12 mouse cellular contexts compared by ENCODE assay signal in the genomic region with DNA sequence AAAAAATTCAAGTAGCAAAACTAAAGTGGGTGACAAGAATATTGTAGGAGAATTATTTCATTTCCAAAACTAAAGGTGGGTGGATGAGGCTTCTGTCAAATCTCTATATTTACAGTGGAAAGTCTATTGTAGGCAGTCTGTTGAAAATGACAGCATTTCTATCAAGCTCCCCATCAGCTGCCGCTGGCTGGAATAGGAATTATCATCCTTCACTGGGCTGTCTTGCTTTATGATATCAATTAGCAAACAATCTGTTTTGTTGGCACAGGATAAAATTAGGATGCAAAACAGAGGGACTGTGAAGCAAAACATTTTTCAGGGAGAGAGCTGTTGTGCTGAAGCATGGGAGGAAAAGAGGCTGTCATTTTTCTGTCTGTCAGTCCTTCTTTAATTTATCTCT.
A peak's percentile ranks its signal among the peaks of the same experiment; 100 is the strongest.
DNase-seq lines count a peak whose midpoint lies in the region; ATAC-seq and TF ChIP-seq lines count a peak whose summit lies in the region.
"Had no signal": no experiment of that assay in that cellular context is flagged by ENCODE, and none has a peak within 500 bp of the region (broad histone marks: within the 10 kb centered on the region; RNA-seq: fewer than 3 reads in every experiment).

No protein-coding gene starts in this region.

- H3K9ac ChIP-seq in forebrain, embryonic 11.5 days (ENCODE audit: low read length) = no peak overlapping the region
- H3K9ac ChIP-seq in hindbrain, postnatal 0 days (replicated peaks; ENCODE audit: low read length) = no peak overlapping the region
- no peak overlapping the region for H3K9ac ChIP-seq in midbrain, embryonic 15.5 days
- no peak overlapping the region for H3K9ac ChIP-seq in heart, adult 2 months (ENCODE audit: low read depth, low read length)
- H3K9ac ChIP-seq: liver, embryonic 13.5 days had no signal

- no peak for DNase-seq in frontal cortex, postnatal 25 days (ENCODE audit: low spot score in 2 of 2)
- DNase-seq in forebrain, embryonic 11.5 days (ENCODE audit: low spot score) = no peak
- DNase-seq in hindbrain, postnatal 0 days (ENCODE audit: low spot score) = peak; percentile 69
- no peak for DNase-seq in heart, adult 2 months
- DNase-seq in gastrocnemius, postnatal 4 days (ENCODE audit: low spot score in 2 of 2) = no peak
- DNase-seq in gastrocnemius, postnatal 10 days = no peak
- DNase-seq: heart, postnatal 36 days; kidney, postnatal 25 days; liver, embryonic 13.5 days had no signal

- intact Hi-C loops in heart, adult 2 months (cut with DNase I) = no loop called here

- peak; percentile 78 for ATAC-seq in frontal cortex, adult (ENCODE audit: low TSS enrichment)
- no peak for ATAC-seq in forebrain, embryonic 11.5 days (replicated peaks; ENCODE audit: low FRiP score)
- ATAC-seq in hindbrain, postnatal 0 days = peak; percentile 67
- ATAC-seq in midbrain, embryonic 15.5 days (replicated peaks) = peak; percentile 41; the same call in 1 of the 2 replicates

- no peak overlapping the region for H3K4me3 ChIP-seq in forebrain, embryonic 11.5 days (ENCODE audit: low read depth, low read length)
- H3K4me3 ChIP-seq in hindbrain, postnatal 0 days (ENCODE audit: low read length) = no peak overlapping the region
- no peak overlapping the region for H3K4me3 ChIP-seq in midbrain, embryonic 15.5 days
- no peak overlapping the region for H3K4me3 ChIP-seq in heart, adult 2 months
- H3K4me3 ChIP-seq: liver, embryonic 13.5 days had no signal

- TF ChIP-seq EP300 in heart, adult 2 months (IDR thresholded peaks at IDR 0.05; ENCODE audit: insufficient read depth, low read depth, low read length) = no peak

- H3K27ac ChIP-seq in forebrain, embryonic 11.5 days (ENCODE audit: low read depth, low read length) = peak overlapping the region; percentile 59
- H3K27ac ChIP-seq in hindbrain, postnatal 0 days = no peak overlapping the region
- H3K27ac ChIP-seq in midbrain, embryonic 15.5 days = peak overlapping the region; percentile 69; the same call in 1 of the 2 replicates
- no peak overlapping the region for H3K27ac ChIP-seq in heart, adult 2 months
- H3K27ac ChIP-seq: liver, embryonic 13.5 days; macrophage had no signal

- H3K9me3 ChIP-seq in forebrain, embryonic 11.5 days (ENCODE audit: control insufficient read depth, low read length) = no peaks in the 10 kb centered on the region
- H3K9me3 ChIP-seq in hindbrain, postnatal 0 days (ENCODE audit: low read length) = no peaks in the 10 kb centered on the region
- no peaks in the 10 kb centered on the region for H3K9me3 ChIP-seq in midbrain, embryonic 15.5 days
- H3K9me3 ChIP-seq: liver, embryonic 13.5 days had no signal

- no peaks in the 10 kb centered on the region for H3K27me3 ChIP-seq in forebrain, embryonic 11.5 days (ENCODE audit: control insufficient read depth, insufficient read depth, low read length)
- H3K27me3 ChIP-seq in hindbrain, postnatal 0 days (ENCODE audit: insufficient read depth, low read length) = no peaks in the 10 kb centered on the region
- H3K27me3 ChIP-seq in midbrain, embryonic 15.5 days (replicated peaks) = no peaks in the 10 kb centered on the region
- no peaks in the 10 kb centered on the region for H3K27me3 ChIP-seq in heart, adult 2 months (ENCODE audit: control insufficient read depth, insufficient read depth, low read length)
- H3K27me3 ChIP-seq: liver, embryonic 13.5 days had no signal

- peaks cover 2% of the 10 kb centered on the region; the same call in 1 of the 2 replicates for H3K4me1 ChIP-seq in forebrain, embryonic 11.5 days (replicated peaks; ENCODE audit: control insufficient read depth, insufficient read depth, low read length)
- H3K4me1 ChIP-seq in hindbrain, postnatal 0 days (ENCODE audit: insufficient read depth, low read length) = no peaks in the 10 kb centered on the region
- peaks cover 6% of the 10 kb centered on the region; the same call in 1 of the 2 replicates for H3K4me1 ChIP-seq in midbrain, embryonic 15.5 days
- H3K4me1 ChIP-seq in heart, adult 2 months (ENCODE audit: control insufficient read depth, insufficient read depth, low read length) = no peaks in the 10 kb centered on the region
- H3K4me1 ChIP-seq: liver, embryonic 13.5 days had no signal

- H3K4me2 ChIP-seq in forebrain, embryonic 11.5 days (ENCODE audit: low read depth, low read length, severe bottlenecking) = no peak overlapping the region
- no peak overlapping the region for H3K4me2 ChIP-seq in hindbrain, postnatal 0 days (ENCODE audit: low read depth, low read length)
- H3K4me2 ChIP-seq in midbrain, embryonic 15.5 days = no peak overlapping the region
- H3K4me2 ChIP-seq: liver, embryonic 13.5 days had no signal

- no peaks in the 10 kb centered on the region for H3K79me2 ChIP-seq in heart, adult 2 months (replicated peaks; ENCODE audit: control insufficient read depth, insufficient read depth, low read length)

- TF ChIP-seq POLR2A in heart, adult 2 months (IDR thresholded peaks at IDR 0.05; ENCODE audit: insufficient read depth, low read depth, low read length) = no peak

- WGBS in forebrain, embryonic 11.5 days = 43% methylated on average over 1 of the region's 1 CpGs
- WGBS in hindbrain, postnatal 0 days = 17% methylated on average over 1 of the region's 1 CpGs
- WGBS in midbrain, embryonic 15.5 days = 26% methylated on average over 1 of the region's 1 CpGs
- 43% methylated on average over 1 of the region's 1 CpGs for WGBS in heart, adult 2 months

- no peaks in the 10 kb centered on the region for H3K36me3 ChIP-seq in forebrain, embryonic 11.5 days (ENCODE audit: control insufficient read depth, insufficient read depth, low read length)
- no peaks in the 10 kb centered on the region for H3K36me3 ChIP-seq in hindbrain, postnatal 0 days (ENCODE audit: insufficient read depth, low read length)
- no peaks in the 10 kb centered on the region for H3K36me3 ChIP-seq in midbrain, embryonic 15.5 days (replicated peaks)
- H3K36me3 ChIP-seq in heart, adult 2 months (ENCODE audit: control insufficient read depth, insufficient read depth, low read length) = no peaks in the 10 kb centered on the region
- H3K36me3 ChIP-seq: liver, embryonic 13.5 days had no signal

- no peak for TF ChIP-seq CTCF in hindbrain, postnatal 0 days (IDR thresholded peaks at IDR 0.05; ENCODE audit: low read depth)
- no peak for TF ChIP-seq CTCF in heart, adult 2 months (IDR thresholded peaks at IDR 0.05)

Comparison
In these comparisons a context has a peak if more than half of its experiments do, and no peak if none do; other contexts are left out.
1. H3K27ac ChIP-seq: peak in forebrain, embryonic 11.5 days (single experiment) and midbrain, embryonic 15.5 days (single experiment); none in hindbrain, postnatal 0 days (single experiment) and heart, adult 2 months (single experiment).